Mouse (Mus musculus): ENCODE data around the gene Endou. TPM values are rescaled to one million over a fixed set of nuclear protein-coding genes. Genes with fewer than 3 reads are reported as not detected.

Gene Endou
- polyA plus RNA-seq, 1 experiment from 2014 or later: not detected

GRCm38 (mm10) chr15:97750697-97751096 lies 19.6 kb upstream of the Endou start:
- H3K9ac ChIP-seq (ENCODE audit: low read length): no peak overlapping the region; the same call in 1 of the 2 replicates
- no peaks in the 10 kb centered on the region for H3K9me3 ChIP-seq (ENCODE audit: control insufficient read depth, low read length)
- peak; percentile 70 for ATAC-seq (replicated peaks; ENCODE audit: low FRiP score)
- no peak overlapping the region for H3K4me2 ChIP-seq (ENCODE audit: low read depth, low read length, severe bottlenecking)
- H3K27me3 ChIP-seq (ENCODE audit: control insufficient read depth, insufficient read depth, low read length): no peaks in the 10 kb centered on the region
- peaks cover 4% of the 10 kb centered on the region; the same call in 1 of the 2 replicates for H3K4me1 ChIP-seq (replicated peaks; ENCODE audit: control insufficient read depth, insufficient read depth, low read length)
- 50% methylated on average over 12 of the region's 12 CpGs for WGBS
- H3K36me3 ChIP-seq (ENCODE audit: control insufficient read depth, insufficient read depth, low read length): no peaks in the 10 kb centered on the region
- no peak overlapping the region for H3K4me3 ChIP-seq (ENCODE audit: low read depth, low read length)
- H3K27ac ChIP-seq (ENCODE audit: low read depth, low read length): no peak overlapping the region
- peak; percentile 77 for DNase-seq (ENCODE audit: low spot score)

- no peak overlapping the region for H3K4me2 ChIP-seq (ENCODE audit: low read depth, low read length, severe bottlenecking)
- H3K9me3 ChIP-seq (ENCODE audit: control insufficient read depth, low read length): no peaks in the 10 kb centered on the region
- WGBS: 91% methylated on average over 13 of the region's 13 CpGs
- DNase-seq (ENCODE audit: low spot score) (no peak), ATAC-seq (replicated peaks; ENCODE audit: low FRiP score) (no peak)
- peaks cover 4% of the 10 kb centered on the region; the same call in 1 of the 2 replicates for H3K4me1 ChIP-seq (replicated peaks; ENCODE audit: control insufficient read depth, insufficient read depth, low read length)
- no peak overlapping the region for H3K9ac ChIP-seq (ENCODE audit: low read length)
- H3K36me3 ChIP-seq (ENCODE audit: control insufficient read depth, insufficient read depth, low read length): no peaks in the 10 kb centered on the region
- no peaks in the 10 kb centered on the region for H3K27me3 ChIP-seq (ENCODE audit: control insufficient read depth, insufficient read depth, low read length)
- no peak overlapping the region for H3K4me3 ChIP-seq (ENCODE audit: low read depth, low read length)
- no peak overlapping the region for H3K27ac ChIP-seq (ENCODE audit: low read depth, low read length)
Observed at GRCm38 (mm10) chr15:97749841-97750240, 18.7 kb upstream of the Endou start.

- 92% methylated on average over 9 of the region's 9 CpGs for WGBS
- DNase-seq (ENCODE audit: low spot score) (no peak), ATAC-seq (replicated peaks; ENCODE audit: low FRiP score) (no peak)
- Histone ChIP-seq H3K9me3 (ENCODE audit: control insufficient read depth, low read length) (no peaks in the 10 kb centered on the region), H3K4me1 (replicated peaks; ENCODE audit: control insufficient read depth, insufficient read depth, low read length) (peaks cover 4% of the 10 kb centered on the region; the same call in 1 of the 2 replicates), H3K4me3 (ENCODE audit: low read depth, low read length) (no peak overlapping the region), H3K9ac (ENCODE audit: low read length) (no peak overlapping the region), H3K27me3 (ENCODE audit: control insufficient read depth, insufficient read depth, low read length) (no peaks in the 10 kb centered on the region), H3K36me3 (ENCODE audit: control insufficient read depth, insufficient read depth, low read length) (no peaks in the 10 kb centered on the region), H3K27ac (ENCODE audit: low read depth, low read length) (no peak overlapping the region), H3K4me2 (ENCODE audit: low read depth, low read length, severe bottlenecking) (no peak overlapping the region)
Observed at GRCm38 (mm10) chr15:97749397-97749796, 18.3 kb upstream of the Endou start.

GRCm38 (mm10) chr15:97748964-97749363 lies 17.8 kb upstream of the Endou start:
- DNase-seq (ENCODE audit: low spot score) (no peak), ATAC-seq (replicated peaks; ENCODE audit: low FRiP score) (no peak)
- no peak overlapping the region for H3K4me2 ChIP-seq (ENCODE audit: low read depth, low read length, severe bottlenecking)
- no peak overlapping the region for H3K4me3 ChIP-seq (ENCODE audit: low read depth, low read length)
- H3K9ac ChIP-seq (ENCODE audit: low read length): no peak overlapping the region
- H3K36me3 ChIP-seq (ENCODE audit: control insufficient read depth, insufficient read depth, low read length): no peaks in the 10 kb centered on the region
- no peaks in the 10 kb centered on the region for H3K27me3 ChIP-seq (ENCODE audit: control insufficient read depth, insufficient read depth, low read length)
- 81% methylated on average over 4 of the region's 4 CpGs for WGBS
- H3K9me3 ChIP-seq (ENCODE audit: control insufficient read depth, low read length): no peaks in the 10 kb centered on the region
- no peak overlapping the region for H3K27ac ChIP-seq (ENCODE audit: low read depth, low read length)
- H3K4me1 ChIP-seq (replicated peaks; ENCODE audit: control insufficient read depth, insufficient read depth, low read length): peaks cover 4% of the 10 kb centered on the region; the same call in 1 of the 2 replicates

- Histone ChIP-seq H3K27me3 (ENCODE audit: control insufficient read depth, insufficient read depth, low read length) (no peaks in the 10 kb centered on the region), H3K4me3 (ENCODE audit: low read depth, low read length) (no peak overlapping the region), H3K9ac (ENCODE audit: low read length) (no peak overlapping the region), H3K27ac (ENCODE audit: low read depth, low read length) (no peak overlapping the region), H3K4me2 (ENCODE audit: low read depth, low read length, severe bottlenecking) (no peak overlapping the region), H3K36me3 (ENCODE audit: control insufficient read depth, insufficient read depth, low read length) (no peaks in the 10 kb centered on the region), H3K9me3 (ENCODE audit: control insufficient read depth, low read length) (no peaks in the 10 kb centered on the region), H3K4me1 (replicated peaks; ENCODE audit: control insufficient read depth, insufficient read depth, low read length) (peaks cover 4% of the 10 kb centered on the region; the same call in 1 of the 2 replicates)
- ATAC-seq (replicated peaks; ENCODE audit: low FRiP score) (no peak), DNase-seq (ENCODE audit: low spot score) (no peak)
- WGBS: 65% methylated on average over 10 of the region's 10 CpGs
Observed at GRCm38 (mm10) chr15:97748309-97748708, 17.2 kb upstream of the Endou start.

- H3K27ac ChIP-seq (ENCODE audit: low read depth, low read length): no peak overlapping the region
- ATAC-seq (replicated peaks; ENCODE audit: low FRiP score): no peak
Observed at GRCm38 (mm10) chr15:97747486-97747885, 16.3 kb upstream of the Endou start.

GRCm38 (mm10) chr15:97746748-97747147 lies 15.6 kb upstream of the Endou start:
- no peak overlapping the region for H3K9ac ChIP-seq (ENCODE audit: low read length)
- no peak overlapping the region for H3K27ac ChIP-seq (ENCODE audit: low read depth, low read length)
- ATAC-seq (replicated peaks; ENCODE audit: low FRiP score) (no peak), DNase-seq (ENCODE audit: low spot score) (no peak)
- no peaks in the 10 kb centered on the region for H3K27me3 ChIP-seq (ENCODE audit: control insufficient read depth, insufficient read depth, low read length)
- peaks cover 4% of the 10 kb centered on the region; the same call in 1 of the 2 replicates for H3K4me1 ChIP-seq (replicated peaks; ENCODE audit: control insufficient read depth, insufficient read depth, low read length)
- no peak overlapping the region for H3K4me2 ChIP-seq (ENCODE audit: low read depth, low read length, severe bottlenecking)
- H3K4me3 ChIP-seq (ENCODE audit: low read depth, low read length): no peak overlapping the region
- H3K36me3 ChIP-seq (ENCODE audit: control insufficient read depth, insufficient read depth, low read length): no peaks in the 10 kb centered on the region
- H3K9me3 ChIP-seq (ENCODE audit: control insufficient read depth, low read length): no peaks in the 10 kb centered on the region
- 94% methylated on average over 24 of the region's 24 CpGs for WGBS

More at GRCm38 (mm10) chr15:97747486-97747885, 16.3 kb upstream of the Endou start:
- peaks cover 4% of the 10 kb centered on the region; the same call in 1 of the 2 replicates for H3K4me1 ChIP-seq (replicated peaks; ENCODE audit: control insufficient read depth, insufficient read depth, low read length)
- H3K4me3 ChIP-seq (ENCODE audit: low read depth, low read length): no peak overlapping the region
- H3K36me3 ChIP-seq (ENCODE audit: control insufficient read depth, insufficient read depth, low read length): no peaks in the 10 kb centered on the region
- H3K4me2 ChIP-seq (ENCODE audit: low read depth, low read length, severe bottlenecking): no peak overlapping the region
- 85% methylated on average over 4 of the region's 4 CpGs for WGBS
- no peaks in the 10 kb centered on the region for H3K27me3 ChIP-seq (ENCODE audit: control insufficient read depth, insufficient read depth, low read length)
- H3K9ac ChIP-seq (ENCODE audit: low read length): no peak overlapping the region
- H3K9me3 ChIP-seq (ENCODE audit: control insufficient read depth, low read length): no peaks in the 10 kb centered on the region
- no peak for DNase-seq (ENCODE audit: low spot score)

GRCm38 (mm10) chr15:97746278-97746677 lies 15.1 kb upstream of the Endou start:
- Histone ChIP-seq H3K36me3 (ENCODE audit: control insufficient read depth, insufficient read depth, low read length) (no peaks in the 10 kb centered on the region), H3K27ac (ENCODE audit: low read depth, low read length) (no peak overlapping the region), H3K9ac (ENCODE audit: low read length) (no peak overlapping the region), H3K9me3 (ENCODE audit: control insufficient read depth, low read length) (no peaks in the 10 kb centered on the region), H3K4me3 (ENCODE audit: low read depth, low read length) (no peak overlapping the region), H3K27me3 (ENCODE audit: control insufficient read depth, insufficient read depth, low read length) (no peaks in the 10 kb centered on the region), H3K4me1 (replicated peaks; ENCODE audit: control insufficient read depth, insufficient read depth, low read length) (peaks cover 4% of the 10 kb centered on the region; the same call in 1 of the 2 replicates), H3K4me2 (ENCODE audit: low read depth, low read length, severe bottlenecking) (no peak overlapping the region)
- no peak for ATAC-seq (replicated peaks; ENCODE audit: low FRiP score)
- no peak for DNase-seq (ENCODE audit: low spot score)
- 93% methylated on average over 10 of the region's 10 CpGs for WGBS

- H3K27ac ChIP-seq (ENCODE audit: low read depth, low read length): no peak overlapping the region
- 80% methylated on average over 10 of the region's 10 CpGs for WGBS
- no peak for ATAC-seq (replicated peaks; ENCODE audit: low FRiP score)
Observed at GRCm38 (mm10) chr15:97745331-97745730, 14.2 kb upstream of the Endou start.

More at GRCm38 (mm10) chr15:97745331-97745730, 14.2 kb upstream of the Endou start:
- Histone ChIP-seq H3K4me2 (ENCODE audit: low read depth, low read length, severe bottlenecking) (no peak overlapping the region), H3K4me3 (ENCODE audit: low read depth, low read length) (no peak overlapping the region), H3K4me1 (replicated peaks; ENCODE audit: control insufficient read depth, insufficient read depth, low read length) (no peaks in the 10 kb centered on the region), H3K9ac (ENCODE audit: low read length) (no peak overlapping the region), H3K27me3 (ENCODE audit: control insufficient read depth, insufficient read depth, low read length) (no peaks in the 10 kb centered on the region), H3K36me3 (ENCODE audit: control insufficient read depth, insufficient read depth, low read length) (no peaks in the 10 kb centered on the region), H3K9me3 (ENCODE audit: control insufficient read depth, low read length) (no peaks in the 10 kb centered on the region)
- DNase-seq (ENCODE audit: low spot score): no peak
